Mouse (Mus musculus) cerebellum, adult 9-11 months (tissue): Measurements from ENCODE around the gene Wscd2.
"Not testable (repeated sequence)": the region's sequence is repeated elsewhere in the genome, so short reads cannot be mapped to it uniquely, and the experiment has no call there.

ENCODE experiments used
- DNase-seq: peaks from one replicate; pipeline ENCODE4 v3.0.0; 2022

The Wscd2 gene

DNA sequence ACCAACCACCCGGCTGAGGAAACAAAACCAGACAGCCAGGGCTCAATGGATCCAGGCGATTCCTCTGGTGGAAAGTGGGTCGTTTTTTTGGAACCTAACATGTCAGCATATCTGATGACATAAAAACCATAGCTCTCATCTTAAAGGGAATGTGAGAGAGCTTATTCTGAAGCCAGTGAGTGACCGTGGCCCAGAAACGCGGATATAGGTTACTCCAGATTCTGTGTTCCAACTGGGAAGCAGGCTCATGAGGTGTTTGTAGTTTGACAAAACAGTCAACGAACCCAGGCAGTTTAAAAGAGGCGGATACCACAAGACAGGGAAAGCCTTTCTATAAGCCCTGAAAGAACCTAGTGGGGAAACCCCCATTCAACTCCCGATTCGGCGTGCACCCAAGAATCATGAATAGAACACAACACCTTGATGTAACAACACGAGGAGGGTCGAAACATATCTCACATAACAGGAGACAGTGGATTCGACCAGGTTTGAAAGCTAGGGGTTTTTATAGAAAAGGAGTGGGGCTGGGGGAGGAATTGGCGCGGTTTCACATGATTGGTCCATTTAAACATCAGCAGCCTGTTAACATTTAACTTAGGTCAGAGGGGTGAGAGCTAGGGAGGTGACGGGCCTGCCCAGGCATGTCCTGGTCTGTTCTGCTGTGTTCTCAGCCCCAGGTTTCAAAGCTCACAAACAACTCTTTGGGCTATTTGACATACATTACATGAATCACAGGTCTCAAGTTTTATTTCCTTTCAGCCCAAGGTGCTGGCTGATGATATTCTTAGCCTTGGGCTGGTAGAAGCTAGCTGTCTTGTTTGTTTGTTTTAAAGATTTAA is 95.7 kb downstream of the Wscd2 start:
- DNase-seq = not testable (repeated sequence)

DNA sequence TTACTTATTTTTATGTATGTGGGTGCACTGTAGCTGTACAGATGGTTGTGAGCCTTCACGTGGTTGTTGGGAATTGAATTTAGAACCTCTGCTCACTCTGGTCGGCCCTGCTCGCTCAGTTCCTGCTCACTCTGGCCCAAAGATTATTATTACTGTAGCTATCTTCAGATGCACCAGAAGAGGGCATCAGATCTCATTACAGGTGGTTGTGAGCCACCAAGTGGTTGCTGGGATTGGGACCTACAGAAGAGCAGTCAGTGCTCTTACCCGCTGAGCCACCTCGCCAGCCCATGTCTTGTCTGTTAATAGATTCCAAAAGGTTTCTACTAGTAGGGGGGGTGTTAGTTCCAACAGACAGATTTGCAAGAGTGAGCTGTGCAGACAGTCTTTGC is 96.3 kb downstream of the Wscd2 start:
- not testable (repeated sequence) for DNase-seq

DNA sequence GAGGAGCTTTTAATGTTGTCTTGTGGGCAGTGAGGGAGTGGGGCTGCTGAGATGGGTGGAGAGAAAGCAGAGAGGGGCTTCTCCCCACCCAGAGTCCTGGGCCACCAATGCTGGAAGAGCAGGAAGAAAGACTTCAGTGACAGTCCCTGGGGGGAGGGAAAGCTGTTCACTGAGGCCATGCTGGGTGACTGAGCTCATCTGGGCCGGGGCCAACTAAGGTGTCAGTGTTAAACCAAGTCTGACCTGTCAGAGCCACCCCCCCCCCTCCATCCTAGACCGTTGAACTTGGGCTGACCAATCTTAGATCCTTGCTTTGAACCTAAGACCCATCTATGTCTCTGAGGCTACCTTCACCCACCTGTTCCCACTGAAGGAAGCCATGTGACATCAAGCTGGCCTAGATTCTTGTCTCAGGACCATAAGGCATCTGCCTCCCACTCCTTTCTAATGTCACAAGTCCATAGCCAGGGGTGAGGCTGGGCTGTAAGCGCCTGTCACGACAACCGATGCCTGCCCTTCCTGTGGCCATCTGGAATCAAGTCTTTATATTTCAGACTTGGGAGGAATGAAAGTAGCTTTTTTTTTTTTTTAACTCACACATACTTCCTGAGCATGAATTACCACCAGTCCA is 100.0 kb downstream of the Wscd2 start:
- DNase-seq = no peak

DNA sequence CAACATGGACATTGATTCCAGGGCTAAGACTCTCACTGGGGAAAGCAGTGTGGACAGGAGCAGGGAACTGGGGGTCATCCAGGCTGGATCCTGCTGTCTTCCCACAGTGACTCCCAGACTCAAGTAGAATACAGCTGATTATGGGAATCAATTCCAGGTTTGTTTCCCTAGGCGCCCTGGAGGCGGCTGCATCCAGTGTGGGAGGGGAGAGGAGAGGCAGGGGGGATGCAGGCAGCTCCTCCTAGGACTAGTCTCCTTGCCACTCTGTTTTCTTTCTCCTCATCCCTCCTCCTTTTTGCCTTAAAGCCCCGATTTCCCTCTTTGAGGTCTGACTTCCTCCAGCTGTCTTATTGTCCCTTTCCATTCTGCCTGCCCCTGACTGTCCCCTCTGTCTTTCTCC is 101.0 kb downstream of the Wscd2 start:
- DNase-seq = no peak

DNA sequence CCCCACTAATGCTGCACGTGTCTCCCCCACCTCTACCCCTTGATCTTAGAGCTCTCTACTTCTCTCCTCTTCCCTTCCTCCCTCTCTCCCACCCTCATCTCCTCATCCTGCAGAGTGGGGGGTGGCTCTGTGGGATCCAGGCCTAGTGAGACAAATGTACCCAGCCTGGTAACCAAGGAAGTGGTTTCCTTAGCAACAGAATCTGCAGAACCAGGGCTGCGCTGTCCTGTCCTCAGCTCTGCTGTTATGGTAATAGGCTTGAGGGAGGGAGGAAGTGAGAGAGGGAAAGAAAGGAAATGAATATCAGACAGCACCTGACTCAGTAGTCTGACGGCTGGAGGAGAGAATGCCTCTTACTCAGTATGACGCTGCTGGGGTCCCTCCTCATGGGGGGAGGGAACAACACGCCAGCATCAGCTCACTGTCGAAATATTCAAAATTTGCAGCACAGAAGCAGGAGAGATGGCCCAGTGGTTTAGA is 101.7 kb downstream of the Wscd2 start:
- DNase-seq = no peak

DNA sequence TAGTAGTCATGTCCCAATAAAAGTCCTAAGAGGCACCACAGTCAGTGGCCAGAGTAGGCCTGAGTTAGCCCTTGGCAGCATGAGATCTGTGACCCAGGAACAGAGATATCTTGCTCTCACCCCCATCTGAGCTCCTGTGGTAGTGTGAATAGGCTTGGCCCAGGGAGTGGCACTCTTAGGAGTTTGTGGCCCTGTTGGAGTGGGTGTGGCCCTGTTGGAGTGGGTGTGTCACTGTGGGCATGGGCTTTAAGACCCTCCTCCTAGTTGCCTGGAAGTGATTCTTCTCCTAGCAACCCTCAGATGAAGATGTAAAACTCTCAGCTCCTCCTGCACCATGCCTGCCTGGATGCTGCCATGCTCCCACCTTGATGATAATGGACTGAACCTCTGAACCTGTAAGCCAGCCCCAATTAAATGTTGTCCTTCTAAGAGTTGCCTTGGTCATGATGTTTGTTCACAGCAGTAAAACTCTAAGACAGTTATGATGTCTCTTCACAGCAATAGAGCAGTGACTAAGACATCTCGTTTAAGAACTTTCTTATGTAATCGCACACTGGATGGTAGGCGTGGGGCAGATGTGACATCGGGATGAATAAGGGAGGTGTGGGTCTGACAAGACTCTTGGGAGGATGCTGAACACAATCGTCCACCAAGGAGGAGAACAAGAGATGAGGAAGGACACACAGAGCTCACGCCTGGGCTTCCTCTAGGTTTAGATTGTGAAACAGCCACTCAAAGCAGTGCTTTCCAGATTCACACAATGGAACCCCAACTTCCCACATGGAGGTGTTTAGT is 104.0 kb downstream of the Wscd2 start:
- DNase-seq = no peak

DNA sequence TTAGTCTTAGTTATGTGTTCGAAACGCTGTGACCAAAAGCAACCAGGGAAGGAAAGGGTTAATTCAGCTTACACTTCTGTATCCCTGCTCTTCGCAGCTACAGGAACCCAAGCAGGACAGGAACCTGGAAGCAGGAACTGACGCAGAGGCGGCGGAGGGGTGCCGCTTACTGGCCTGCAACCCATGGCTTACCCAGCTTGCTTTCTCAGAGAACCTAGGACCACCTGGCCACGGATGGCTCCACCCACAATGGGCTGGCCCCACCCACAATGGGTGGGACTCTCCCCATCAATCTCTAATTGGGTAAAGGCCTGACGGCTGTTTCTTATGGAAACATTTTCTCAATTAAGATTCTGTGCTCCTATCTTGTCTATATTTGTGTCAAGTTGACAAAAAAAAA is 106.1 kb downstream of the Wscd2 start:
- DNase-seq = no peak

DNA sequence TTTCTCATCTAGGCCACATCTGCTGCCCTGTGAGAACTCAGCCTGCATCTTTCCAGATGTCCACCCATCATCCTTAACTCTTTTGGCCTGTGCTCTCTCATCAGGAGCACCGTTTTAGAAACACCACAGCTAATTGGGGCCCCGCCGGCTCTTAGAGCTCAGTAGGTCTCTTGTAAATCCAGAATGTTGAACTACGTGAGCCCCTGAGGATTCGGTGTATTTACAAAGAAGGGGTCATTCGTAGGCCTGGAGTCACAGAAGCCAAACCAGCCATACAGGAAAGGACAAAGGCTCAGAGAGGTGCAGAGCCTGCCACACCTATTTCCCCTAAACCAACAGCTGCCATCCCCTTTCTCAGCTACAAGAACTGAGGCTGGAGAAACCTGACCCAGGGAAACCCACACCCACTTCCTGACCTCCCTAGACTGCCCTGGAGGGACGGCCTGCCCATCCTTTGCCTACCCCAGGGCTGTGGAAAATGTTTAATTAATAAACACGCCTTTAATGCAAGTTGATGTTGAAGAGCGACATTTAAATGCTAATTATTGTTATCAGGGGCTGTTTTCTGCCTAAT is 106.7 kb downstream of the Wscd2 start:
- DNase-seq = no peak

DNA sequence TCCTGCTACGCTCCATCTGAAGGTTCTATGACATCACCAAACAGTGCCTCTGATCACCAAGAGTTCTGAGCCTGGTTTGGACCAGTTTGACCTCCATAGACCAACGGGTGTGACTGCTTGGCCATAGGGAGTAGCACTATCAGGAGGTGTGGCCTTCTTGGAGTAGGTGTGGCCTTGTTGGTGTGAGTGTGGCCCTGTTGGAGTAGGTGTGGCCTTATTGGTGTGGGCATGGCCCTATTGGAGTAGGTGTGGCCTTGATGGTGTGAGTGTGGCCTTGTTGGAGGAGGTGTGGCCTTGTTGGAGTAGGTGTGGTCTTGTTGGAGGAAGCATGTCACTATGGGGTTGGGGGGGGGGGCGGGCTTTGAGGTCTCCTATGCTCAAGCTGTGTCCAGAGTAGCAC is 110.0 kb downstream of the Wscd2 start:
- no peak for DNase-seq

DNA sequence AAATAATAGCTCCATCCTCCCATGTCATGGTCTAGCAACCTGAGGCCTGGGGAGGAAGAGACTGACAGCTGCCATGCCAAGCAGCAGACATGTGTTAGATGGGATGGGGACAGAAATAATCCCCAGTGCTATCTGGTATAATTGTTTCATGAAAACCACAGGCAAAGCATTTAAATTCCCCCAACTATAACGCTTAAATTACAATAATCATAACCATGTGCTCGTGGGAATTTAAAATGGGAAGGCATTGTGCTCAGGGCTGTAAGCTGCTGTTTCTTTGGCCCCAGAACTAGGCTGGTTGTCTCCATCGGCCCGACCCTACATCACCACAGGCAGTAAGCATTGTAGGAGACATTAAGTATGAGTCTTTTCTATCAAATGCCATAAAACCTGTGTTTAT is 110.7 kb downstream of the Wscd2 start:
- DNase-seq = no peak

DNA sequence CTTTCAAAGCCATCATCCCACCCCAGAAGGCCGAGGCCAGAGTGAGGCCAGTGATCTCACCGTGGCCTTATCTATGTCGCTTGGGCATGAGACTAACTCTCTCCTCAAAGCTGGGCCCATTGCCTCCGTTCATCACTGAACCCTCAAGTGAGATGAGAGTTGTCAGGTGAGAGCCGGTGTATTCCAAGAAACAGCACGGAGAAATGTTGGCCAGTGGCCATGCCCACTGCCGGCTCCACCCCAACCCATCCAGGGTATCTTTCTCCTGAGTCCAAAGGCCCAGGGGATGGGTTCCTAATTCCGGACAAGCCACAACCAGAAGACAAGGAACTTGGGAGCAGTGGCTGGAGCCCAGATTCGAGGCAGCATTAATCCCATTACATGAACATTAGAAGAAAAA is 113.3 kb downstream of the Wscd2 start:
- DNase-seq = no peak

DNA sequence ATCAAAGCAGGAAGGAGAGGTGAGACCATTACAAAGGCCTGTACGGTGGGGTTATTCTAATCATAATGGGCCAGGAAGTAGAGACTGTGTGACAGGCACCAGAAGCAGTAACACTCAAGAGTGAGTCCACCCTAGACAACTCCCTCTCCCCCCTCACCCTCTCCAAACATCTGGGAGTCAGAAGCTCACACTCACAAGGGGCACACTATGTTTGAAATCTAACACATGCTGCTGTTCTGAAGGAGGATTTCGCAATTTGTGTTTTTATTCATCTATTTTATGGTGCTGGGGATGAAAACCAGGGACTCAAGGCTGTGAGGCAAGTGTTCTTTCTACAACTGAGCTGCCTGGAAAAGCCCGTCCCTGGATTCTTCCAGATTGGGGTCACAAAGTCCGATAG is 114.6 kb downstream of the Wscd2 start:
- no peak for DNase-seq

DNA sequence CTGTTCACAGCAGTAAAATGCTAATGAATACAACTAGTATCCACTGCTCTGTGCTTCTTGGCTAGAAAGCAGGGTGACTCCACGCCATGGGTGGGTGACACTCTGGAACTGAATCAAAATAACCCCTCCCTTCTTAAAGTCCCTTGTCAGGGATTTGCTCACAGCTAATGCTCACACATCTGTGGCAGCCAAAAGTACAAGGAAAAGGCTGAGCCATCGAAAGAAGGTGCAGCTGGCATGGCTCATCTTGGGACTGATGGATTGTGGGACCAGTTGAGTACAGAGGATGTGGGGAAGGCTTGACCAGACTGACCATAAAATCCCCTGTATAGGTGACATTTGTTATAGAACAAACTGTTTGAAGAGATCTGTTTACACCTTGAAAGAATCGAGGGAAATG is 116.0 kb downstream of the Wscd2 start:
- DNase-seq = no peak

DNA sequence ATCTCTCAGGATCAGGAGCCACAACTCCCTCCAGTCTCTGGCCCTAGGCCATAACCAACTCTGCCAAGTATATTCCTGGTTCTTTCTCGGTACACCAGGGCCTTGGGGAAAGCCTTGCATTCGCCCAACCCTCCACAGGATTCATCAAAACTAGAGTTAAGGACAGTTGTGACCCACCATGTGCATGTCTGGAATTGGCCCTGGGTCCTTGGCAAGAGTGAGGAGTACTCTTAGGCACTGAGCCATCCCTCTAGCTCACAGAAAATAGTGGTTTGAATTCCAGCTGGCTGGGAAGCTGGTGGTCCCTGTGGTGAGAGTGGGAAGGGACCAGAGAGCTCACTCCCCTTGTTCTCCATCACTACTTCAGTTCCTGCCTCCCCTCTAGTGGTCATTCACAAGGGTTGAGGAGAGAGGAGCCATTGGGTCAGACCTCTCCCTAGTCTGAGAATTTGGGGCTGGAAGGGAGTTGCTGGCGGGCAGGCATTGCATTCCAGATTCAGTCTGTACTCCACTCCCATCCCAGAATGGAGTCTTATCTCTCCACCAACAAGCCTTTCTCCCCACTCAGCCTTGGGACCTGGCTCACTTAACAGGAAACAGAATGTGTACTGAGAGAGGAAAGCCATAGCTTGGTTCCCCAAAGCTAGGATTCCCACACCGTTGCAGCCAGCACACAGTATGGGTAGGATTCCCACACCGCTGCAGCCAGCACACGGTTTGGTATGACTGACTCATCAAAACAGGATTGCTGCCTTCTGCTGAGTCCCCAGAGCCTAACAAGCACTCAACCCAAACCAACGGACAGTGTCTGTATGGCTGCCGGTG is 117.0 kb downstream of the Wscd2 start:
- DNase-seq = peak; percentile 67

DNA sequence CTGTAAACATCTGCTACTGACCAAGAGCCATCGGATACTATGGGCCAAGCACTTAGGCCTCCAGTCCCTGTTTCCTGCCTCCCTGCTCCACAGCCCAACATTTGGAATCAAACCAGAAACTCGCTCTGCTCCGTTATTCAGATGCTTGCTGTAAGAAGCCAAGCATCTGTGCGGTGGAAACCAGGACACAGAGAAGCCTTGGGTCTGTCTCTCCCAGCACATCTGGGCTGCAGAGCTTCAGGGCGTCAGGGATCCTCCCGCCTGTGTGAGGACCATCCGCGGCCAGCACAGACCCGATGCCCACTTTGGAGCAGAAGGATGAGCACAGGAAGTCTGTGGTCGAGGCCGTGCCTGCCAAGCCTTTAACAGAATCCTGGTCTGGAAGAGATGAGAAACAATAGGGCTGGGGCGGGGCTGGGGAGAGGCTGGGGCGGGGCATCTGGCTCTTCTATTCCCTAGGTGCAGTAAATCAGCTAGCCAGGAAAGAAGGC is 117.9 kb downstream of the Wscd2 start:
- DNase-seq = peak; percentile 49

DNA sequence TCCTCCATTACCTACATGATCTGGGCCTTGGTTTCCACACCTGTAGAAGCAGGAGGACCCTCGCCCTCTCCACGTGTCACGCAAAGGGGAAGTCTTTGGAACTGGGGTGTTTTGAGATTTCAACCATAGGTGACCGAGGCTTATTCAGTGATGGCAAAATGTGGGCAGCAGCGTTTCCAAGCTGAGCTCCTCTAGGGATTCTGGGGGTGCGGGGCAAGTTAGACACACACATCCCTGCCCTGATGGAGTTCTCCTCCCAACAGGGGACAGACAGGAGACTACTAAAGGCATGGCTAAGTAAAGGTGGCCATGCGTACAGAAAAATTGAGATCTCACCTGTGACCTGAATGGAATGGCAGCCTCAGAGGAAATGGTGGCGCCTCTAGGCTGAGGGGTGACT is 118.4 kb downstream of the Wscd2 start:
- DNase-seq = peak; percentile 35

DNA sequence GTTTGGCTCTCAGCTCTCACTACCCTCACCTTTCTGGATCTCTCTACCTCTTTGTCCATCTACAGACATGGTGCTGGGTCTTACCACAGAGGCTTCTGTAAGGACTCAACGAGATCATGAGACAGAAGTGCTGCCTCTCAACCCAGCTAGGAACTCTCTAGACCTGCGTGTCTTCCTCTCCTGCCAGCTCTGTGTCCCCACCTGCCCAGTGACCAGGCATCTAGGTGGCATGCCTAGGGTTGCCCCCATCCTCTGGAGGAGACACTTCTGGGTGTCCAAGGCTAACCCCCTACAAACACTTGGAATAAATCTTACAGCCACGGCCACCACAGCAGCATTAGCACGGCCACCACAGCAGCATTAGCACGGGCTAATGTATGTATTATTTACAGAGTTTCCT is 119.8 kb downstream of the Wscd2 start:
- no peak for DNase-seq

DNA sequence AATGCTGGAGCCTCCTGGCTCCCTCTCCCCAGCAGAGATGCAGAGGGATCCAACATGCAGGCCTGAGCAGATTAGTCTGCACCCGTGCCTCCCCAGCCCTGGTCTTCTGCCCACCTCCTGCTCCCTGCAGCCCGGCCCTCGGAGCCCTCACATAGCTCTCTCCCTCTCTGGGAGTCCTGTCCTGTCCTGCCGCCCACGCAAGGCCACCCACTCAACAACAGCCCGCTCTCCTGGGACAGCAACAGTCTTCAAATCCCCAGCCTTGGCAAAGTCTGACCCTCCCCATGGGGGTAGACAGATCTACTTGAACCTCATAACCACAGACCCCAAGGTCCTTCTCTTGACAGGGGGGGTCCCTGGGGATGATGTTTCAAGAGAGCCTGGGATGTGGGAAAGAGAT is 120.4 kb downstream of the Wscd2 start:
- DNase-seq = no peak

DNA sequence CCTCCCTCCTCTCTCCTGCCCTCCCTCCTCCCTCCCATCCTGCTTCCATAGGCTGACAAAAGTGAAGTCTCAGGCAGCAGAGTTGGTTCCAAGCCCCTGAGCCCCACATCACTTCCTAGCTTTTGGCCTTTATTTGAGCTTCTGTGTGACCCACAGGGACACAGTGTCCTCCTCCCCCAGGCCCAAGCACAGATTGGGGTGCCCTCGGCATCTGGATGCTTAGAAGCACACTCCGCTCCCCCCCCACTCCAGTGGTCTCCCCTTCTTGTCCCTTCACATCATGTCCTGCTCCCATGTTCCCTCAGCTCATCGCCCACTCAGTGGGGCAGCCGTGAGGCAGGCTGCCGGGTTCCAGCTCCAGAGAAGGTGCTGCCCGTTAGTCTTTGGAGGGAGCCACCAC is 121.0 kb downstream of the Wscd2 start:
- no peak for DNase-seq

DNA sequence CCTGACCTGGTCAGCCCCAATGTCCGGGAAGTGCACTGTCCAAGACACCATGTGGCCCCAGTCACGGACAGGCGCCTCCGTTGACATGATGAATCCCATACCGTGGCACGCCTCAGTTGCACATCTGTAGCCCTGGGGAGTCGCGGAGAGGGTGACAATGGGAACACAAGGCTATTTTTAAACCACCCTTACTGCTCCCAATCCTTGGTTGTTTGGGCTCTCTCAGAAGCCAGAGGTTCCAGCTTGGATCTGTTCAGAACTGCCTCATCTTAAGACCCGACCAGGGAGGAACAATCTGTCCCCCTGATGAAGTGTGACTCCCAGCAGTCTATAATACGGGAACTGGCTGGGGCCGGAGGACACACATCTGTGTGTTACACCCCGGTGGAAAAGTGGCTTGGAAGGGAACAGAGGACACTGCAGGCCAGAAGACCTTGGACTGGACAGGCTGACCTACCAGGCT is 121.7 kb downstream of the Wscd2 start:
- no peak for DNase-seq

DNA sequence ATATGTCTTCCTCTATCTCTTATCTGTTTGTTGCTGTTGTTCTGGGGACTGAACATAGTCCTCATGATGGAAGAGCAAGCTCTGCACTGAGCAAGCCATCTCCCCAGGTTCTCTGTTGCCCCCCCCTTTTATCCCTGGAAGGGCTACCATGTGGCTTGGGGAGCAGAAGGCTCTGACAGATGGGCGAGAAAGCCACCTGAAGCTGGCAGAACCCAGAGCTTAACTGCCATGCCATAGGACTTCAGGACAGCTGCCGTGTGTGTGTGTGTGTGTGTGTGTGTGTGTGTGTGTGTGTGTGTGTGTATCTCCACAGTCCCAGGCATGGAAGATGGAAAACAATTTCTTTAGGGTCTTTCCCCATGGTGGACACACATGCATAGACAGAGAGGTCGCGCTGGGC is 128.6 kb downstream of the Wscd2 start:
- peak; percentile 89 for DNase-seq

DNA sequence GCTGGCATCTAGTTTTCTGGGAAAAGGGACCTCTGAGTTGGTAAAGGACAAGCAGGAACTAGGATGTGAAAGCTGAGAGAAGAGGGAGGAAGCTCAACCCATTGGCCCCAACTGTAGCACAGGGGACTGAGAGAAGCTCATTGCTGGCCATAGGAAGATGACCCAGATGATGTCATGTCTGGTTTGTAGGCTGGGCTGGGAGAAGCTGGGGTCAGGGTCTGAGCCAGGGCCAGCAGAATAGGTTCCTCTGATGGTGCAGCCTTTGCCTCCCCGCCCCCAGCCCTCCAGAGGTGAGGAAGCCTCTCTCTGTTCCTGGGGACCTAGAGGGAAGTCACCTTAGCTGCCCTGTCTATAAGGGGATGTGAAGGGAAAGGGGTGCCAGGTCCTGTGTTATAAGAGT is 129.0 kb downstream of the Wscd2 start:
- no peak for DNase-seq
